Mouse (Mus musculus) neural tube, postnatal 0 days (tissue): ENCODE data around the gene Dtx3. TPM values are rescaled to one million over a fixed set of nuclear protein-coding genes. Genes with fewer than 3 reads are reported as not detected.

Experiments used
- polyA plus RNA-seq: library from polyadenylated mRNA; unstranded; fragments of >200 nt; fragmentation: Nextera tagmentation; extraction: Ambion mirVana; gene quantifications from 2 replicates; pipeline ENCODE4 v1.2.1, GENCODE M21; 2015

Dtx3 gene
- polyA plus RNA-seq = 168 and 199 TPM in 2 replicates

GRCm38 (mm10) chr10:127195328-127196129 is at the start of gene Dtx3:
TSS of gene Dtx3 (minus strand) at chr10:127195728.

GRCm38 (mm10) chr10:127211414-127211854 is 15.9 kb upstream of the Dtx3 start, which contains the start of gene Pip4k2c:
TSS of gene Pip4k2c (minus strand) at chr10:127211585.

GRCm38 (mm10) chr10:127189651-127190381 is 5.7 kb downstream of the Dtx3 start, which contains the start of gene Arhgef25:
TSS of gene Arhgef25 (minus strand) at chr10:127190083.

DNA sequence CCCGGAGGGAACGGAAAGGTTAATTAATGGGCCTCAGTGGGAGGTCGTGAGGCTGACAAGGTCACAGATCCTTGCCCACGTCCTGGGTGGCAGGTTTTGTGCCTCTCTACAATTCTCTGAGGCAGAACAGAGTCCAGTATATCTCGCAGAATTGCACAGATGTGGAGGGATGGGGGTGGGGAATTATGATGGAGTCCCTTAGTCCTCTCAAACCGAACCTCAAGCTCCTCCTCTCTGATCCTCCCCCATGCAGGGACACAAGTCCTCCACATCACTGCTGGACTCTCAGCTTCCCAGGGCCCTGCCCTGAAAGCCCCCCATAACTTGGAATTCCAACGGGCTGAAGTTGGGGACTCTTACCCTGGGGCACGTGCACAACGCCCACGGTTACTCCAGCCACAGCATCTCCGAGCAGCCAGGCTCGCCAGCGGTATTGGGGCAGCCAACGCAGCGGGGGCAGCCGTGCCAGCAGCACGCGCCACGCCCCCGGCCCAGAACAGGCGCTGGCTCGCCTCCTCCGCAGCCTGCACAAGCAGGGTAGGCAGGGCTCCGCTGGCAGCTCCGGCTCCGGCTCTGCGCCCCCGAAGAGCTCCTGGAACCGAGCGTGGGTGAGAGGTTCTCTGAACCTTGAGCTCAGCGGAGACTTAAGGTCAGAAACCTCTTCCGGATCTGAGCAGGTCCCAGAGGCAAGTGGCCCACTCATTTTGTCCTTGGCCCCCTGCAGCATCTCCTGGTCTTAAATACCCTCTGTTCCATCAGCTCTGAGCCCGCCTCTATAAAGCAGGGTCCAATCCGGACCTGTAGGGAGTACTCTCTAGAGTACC is 15.4 kb downstream of the Dtx3 start, which contains the start of gene Slc26a10:
Gene Slc26a10 (minus strand): TSS at position 775 of the 824 bp plus-strand sequence.

DNA sequence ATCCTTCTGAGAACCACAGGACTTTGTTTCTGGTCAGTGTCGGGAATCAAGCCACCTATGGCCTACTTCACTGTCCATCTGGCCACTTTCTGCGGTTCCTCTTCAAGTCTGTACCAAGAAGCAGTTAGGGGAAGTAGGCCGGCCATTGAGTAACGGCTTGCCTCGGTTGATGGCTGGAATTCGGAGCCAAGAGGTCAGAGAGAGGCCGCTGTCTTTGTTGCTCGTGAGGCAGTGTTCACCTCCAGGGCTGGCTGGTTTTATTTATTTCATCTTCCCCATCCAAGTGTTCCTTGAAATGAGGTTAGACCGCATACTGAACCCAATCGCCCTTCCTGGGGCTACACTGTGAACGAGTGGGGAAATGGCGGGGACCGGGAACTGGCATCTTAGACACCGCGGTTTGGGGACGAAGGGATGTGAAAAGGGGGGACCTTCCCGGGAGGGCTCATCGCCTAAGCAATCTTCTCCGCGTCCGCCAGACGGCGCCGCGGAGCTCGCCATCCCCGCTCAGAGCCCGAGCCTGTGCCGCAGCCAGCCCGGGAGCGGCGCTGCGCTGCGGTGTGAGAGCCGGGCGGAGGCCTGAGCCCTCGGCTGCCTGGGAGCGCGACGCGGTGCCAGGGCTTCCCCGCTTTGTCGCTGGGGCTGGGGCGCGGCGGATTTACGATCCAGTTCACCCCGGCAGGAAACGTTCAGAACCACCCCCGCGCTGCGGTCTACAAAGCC is 30.7 kb downstream of the Dtx3 start, which contains the start of gene B4galnt1:
Gene B4galnt1 (plus strand): TSS at position 595 of the 723 bp plus-strand sequence.

Other genes with a start within 250 kb of the Dtx3 start
- gene Ctdsp2, start 217.0 kb downstream of the Dtx3 start, polyA plus RNA-seq = 18.3 and 19.0 TPM in 2 replicates
- 0.85 and 10.5 TPM in 2 replicates for gene Avil, start 195.0 kb downstream of the Dtx3 start, polyA plus RNA-seq
- gene Tsfm, start 164.9 kb downstream of the Dtx3 start, polyA plus RNA-seq = 67.5 and 74.2 TPM in 2 replicates
- gene Mettl1, start 154.3 kb downstream of the Dtx3 start, polyA plus RNA-seq = 25.1 and 25.4 TPM in 2 replicates
- 0.21 and 0.43 TPM in 2 replicates for gene Eef1akmt3, start 154.2 kb downstream of the Dtx3 start, polyA plus RNA-seq
- 0.22 TPM in 1 of 2 replicates, not detected in the other for gene Cyp27b1, start 147.5 kb downstream of the Dtx3 start, polyA plus RNA-seq
- 10.5 and 10.6 TPM in 2 replicates for gene March9, start 135.5 kb downstream of the Dtx3 start, polyA plus RNA-seq
- gene Cdk4, start 132.2 kb downstream of the Dtx3 start, polyA plus RNA-seq = 374 and 389 TPM in 2 replicates
- gene Tspan31, start 125.5 kb downstream of the Dtx3 start, polyA plus RNA-seq = 114 TPM in 2 replicates
- gene Agap2, start 120.4 kb downstream of the Dtx3 start, polyA plus RNA-seq = 5.2 and 6.2 TPM in 2 replicates
- 115 and 116 TPM in 2 replicates for gene Os9, start 74.6 kb downstream of the Dtx3 start, polyA plus RNA-seq
- 66.8 and 76.6 TPM in 2 replicates for gene B4galnt1, start 30.5 kb downstream of the Dtx3 start, polyA plus RNA-seq
- 0.72 and 1.1 TPM in 2 replicates for gene Slc26a10, start 15.1 kb downstream of the Dtx3 start, polyA plus RNA-seq
- 25.7 and 26.8 TPM in 2 replicates for gene Arhgef25, start 5.6 kb downstream of the Dtx3 start, polyA plus RNA-seq
- gene Pip4k2c, start 15.9 kb upstream of the Dtx3 start, polyA plus RNA-seq = 17.1 and 19.0 TPM in 2 replicates
- gene Kif5a, start 67.6 kb upstream of the Dtx3 start, polyA plus RNA-seq = 102 and 109 TPM in 2 replicates
- 294 and 319 TPM in 2 replicates for gene Dctn2, start 70.6 kb upstream of the Dtx3 start, polyA plus RNA-seq
- 9.4 and 12.3 TPM in 2 replicates for gene Mbd6, start 93.3 kb upstream of the Dtx3 start, polyA plus RNA-seq
- 85.2 and 93.5 TPM in 2 replicates for gene Mars, start 116.1 kb upstream of the Dtx3 start, polyA plus RNA-seq
- gene Arhgap9, start 126.2 kb upstream of the Dtx3 start, polyA plus RNA-seq = 1.5 and 1.7 TPM in 2 replicates
- 1.3 and 1.8 TPM in 2 replicates for gene Gli1, start 146.2 kb upstream of the Dtx3 start, polyA plus RNA-seq
- 0.04 and 0.05 TPM in 2 replicates for gene Inhbe, start 158.7 kb upstream of the Dtx3 start, polyA plus RNA-seq
- gene Inhbc, start 174.7 kb upstream of the Dtx3 start, polyA plus RNA-seq = not detected in 2 replicates
- 40.8 and 50.2 TPM in 2 replicates for gene R3hdm2, start 184.6 kb upstream of the Dtx3 start, polyA plus RNA-seq